Comparison of ENCODE assay signal across 20 mouse cellular contexts in the genomic region with DNA sequence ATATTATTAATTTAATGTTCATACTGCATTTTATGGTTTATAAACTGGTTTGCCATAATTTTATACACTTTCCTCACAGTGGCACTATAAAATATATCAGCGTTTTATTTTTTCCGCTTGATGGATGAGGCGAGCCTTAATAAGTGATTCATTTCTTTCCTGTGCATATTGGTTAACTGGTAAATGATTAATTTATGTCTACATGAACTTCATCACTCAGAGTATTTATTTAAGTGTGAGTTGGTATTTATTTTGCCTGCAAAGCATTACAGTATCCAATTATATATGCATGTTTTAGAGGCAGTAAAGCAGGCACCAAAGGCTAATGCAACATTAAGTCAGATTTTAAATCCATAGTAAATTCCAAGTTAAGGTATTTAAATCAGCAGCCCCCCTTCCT. TPM values are rescaled to one million over a fixed set of nuclear protein-coding genes. Genes with fewer than 3 reads are reported as not detected.
DNase-seq lines count a peak whose midpoint lies in the region; ATAC-seq and TF ChIP-seq lines count a peak whose summit lies in the region.
"Had no signal": no experiment of that assay in that cellular context is flagged by ENCODE, and none has a peak within 500 bp of the region (broad histone marks: within the 10 kb centered on the region; RNA-seq: fewer than 3 reads in every experiment).

No protein-coding gene starts in this region.

- no peak overlapping the region for H3K4me2 ChIP-seq in kidney, postnatal 0 days (ENCODE audit: low read length)
- H3K4me2 ChIP-seq in lung, postnatal 0 days (replicated peaks; ENCODE audit: low read depth, low read length), result no peak overlapping the region
- no peak overlapping the region for H3K4me2 ChIP-seq in stomach, embryonic 15.5 days
- H3K4me2 ChIP-seq in forebrain, embryonic 13.5 days, result no peak overlapping the region
- H3K4me2 ChIP-seq: limb, embryonic 15.5 days; midbrain, embryonic 11.5 days; neural tube, embryonic 12.5 days had no signal

- no peak overlapping the region for H3K4me3 ChIP-seq in kidney, postnatal 0 days (replicated peaks; ENCODE audit: low read depth, low read length)
- H3K4me3 ChIP-seq in lung, postnatal 0 days (ENCODE audit: low read depth, low read length), result no peak overlapping the region
- no peak overlapping the region for H3K4me3 ChIP-seq in stomach, embryonic 15.5 days (replicated peaks)
- H3K4me3 ChIP-seq in forebrain, embryonic 13.5 days, result no peak overlapping the region
- H3K4me3 ChIP-seq: erythroblast, embryonic 14.5 days; limb, embryonic 10.5 days; limb, embryonic 15.5 days; myocyte; neural tube, embryonic 12.5 days had no signal

- DNase-seq in kidney, postnatal 0 days (ENCODE audit: low spot score), result peak; percentile 57
- no peak for DNase-seq in kidney, postnatal 36 days
- DNase-seq in lung, postnatal 0 days (ENCODE audit: low spot score), result peak; percentile 68
- no peak for DNase-seq in lung, postnatal 36 days
- DNase-seq: adrenal gland, adult 8-10 months; cerebellum, adult 2 months; gastrocnemius, postnatal 10 days; lung, adult 2 months; right cerebral cortex, postnatal 4 days had no signal

- H3K27me3 ChIP-seq in kidney, postnatal 0 days (ENCODE audit: insufficient read depth, low read length), result no peaks in the 10 kb centered on the region
- H3K27me3 ChIP-seq in lung, postnatal 0 days (replicated peaks; ENCODE audit: insufficient read depth, low read length), result no peaks in the 10 kb centered on the region
- H3K27me3 ChIP-seq in stomach, embryonic 15.5 days (replicated peaks), result no peaks in the 10 kb centered on the region
- no peaks in the 10 kb centered on the region for H3K27me3 ChIP-seq in forebrain, embryonic 13.5 days
- H3K27me3 ChIP-seq: limb, embryonic 15.5 days; neural tube, embryonic 12.5 days had no signal

- H3K36me3 ChIP-seq in kidney, postnatal 0 days (ENCODE audit: insufficient read depth, low read length), result no peaks in the 10 kb centered on the region
- H3K36me3 ChIP-seq in lung, postnatal 0 days (ENCODE audit: insufficient read depth, low read length), result no peaks in the 10 kb centered on the region
- no peaks in the 10 kb centered on the region for H3K36me3 ChIP-seq in stomach, embryonic 15.5 days
- H3K36me3 ChIP-seq in forebrain, embryonic 13.5 days (ENCODE audit: poor library complexity, severe bottlenecking), result no peaks in the 10 kb centered on the region
- H3K36me3 ChIP-seq: limb, embryonic 10.5 days; limb, embryonic 15.5 days; neural tube, embryonic 12.5 days had no signal

- TF ChIP-seq CTCF in kidney, postnatal 0 days (IDR thresholded peaks at IDR 0.05; ENCODE audit: low read depth), result no peak
- TF ChIP-seq CTCF in lung, postnatal 0 days (IDR thresholded peaks at IDR 0.05), result no peak

- no peak for TF ChIP-seq EP300 in lung, postnatal 0 days (IDR thresholded peaks at IDR 0.05)

- no peaks in the 10 kb centered on the region for H3K4me1 ChIP-seq in kidney, postnatal 0 days (replicated peaks; ENCODE audit: insufficient read depth, low read length)
- H3K4me1 ChIP-seq in lung, postnatal 0 days (ENCODE audit: insufficient read depth, low read depth, low read length), result no peaks in the 10 kb centered on the region
- H3K4me1 ChIP-seq in stomach, embryonic 15.5 days, result no peaks in the 10 kb centered on the region
- no peaks in the 10 kb centered on the region for H3K4me1 ChIP-seq in forebrain, embryonic 13.5 days
- H3K4me1 ChIP-seq: limb, embryonic 10.5 days; limb, embryonic 15.5 days; neural tube, embryonic 12.5 days had no signal

- H3K9ac ChIP-seq in kidney, postnatal 0 days (ENCODE audit: low read depth, low read length), result no peak overlapping the region
- H3K9ac ChIP-seq in lung, postnatal 0 days (replicated peaks; ENCODE audit: low read depth), result no peak overlapping the region
- no peak overlapping the region for H3K9ac ChIP-seq in stomach, embryonic 15.5 days
- no peak overlapping the region for H3K9ac ChIP-seq in forebrain, embryonic 13.5 days
- H3K9ac ChIP-seq: forebrain, postnatal 0 days; limb, embryonic 15.5 days; neural tube, embryonic 12.5 days had no signal

- ATAC-seq in kidney, postnatal 0 days (replicated peaks; ENCODE audit: low FRiP score, low read depth), result peak; percentile 24; the same call in 1 of the 2 replicates
- no peak for ATAC-seq in lung, postnatal 0 days
- ATAC-seq in stomach, embryonic 15.5 days (ENCODE audit: insufficient read depth, low FRiP score, low read depth), result peak; percentile 71
- no peak for ATAC-seq in forebrain, embryonic 13.5 days
- ATAC-seq: activated CD4-positive, CD25-positive, alpha-beta regulatory T cell, adult 4 months; forebrain, postnatal 0 days; hindbrain, embryonic 16.5 days had no signal

- WGBS in kidney, postnatal 0 days, result 45% methylated on average over 3 of the region's 3 CpGs
- WGBS in lung, postnatal 0 days, result 54% methylated on average over 3 of the region's 3 CpGs
- 59% methylated on average over 3 of the region's 3 CpGs for WGBS in stomach, embryonic 15.5 days
- WGBS in forebrain, embryonic 13.5 days, result 94% methylated on average over 3 of the region's 3 CpGs

- H3K9me3 ChIP-seq in kidney, postnatal 0 days (replicated peaks; ENCODE audit: low read length), result no peaks in the 10 kb centered on the region
- H3K9me3 ChIP-seq in lung, postnatal 0 days (ENCODE audit: low read length), result no peaks in the 10 kb centered on the region
- no peaks in the 10 kb centered on the region for H3K9me3 ChIP-seq in stomach, embryonic 15.5 days
- no peaks in the 10 kb centered on the region for H3K9me3 ChIP-seq in forebrain, embryonic 13.5 days (replicated peaks)
- H3K9me3 ChIP-seq: limb, embryonic 10.5 days; limb, embryonic 15.5 days had no signal

- H3K27ac ChIP-seq in kidney, postnatal 0 days, result peak overlapping the region; percentile 60
- no peak overlapping the region for H3K27ac ChIP-seq in lung, postnatal 0 days (ENCODE audit: low read length)
- peak overlapping the region; percentile 57; the same call in 1 of the 2 replicates for H3K27ac ChIP-seq in stomach, embryonic 15.5 days
- no peak overlapping the region for H3K27ac ChIP-seq in forebrain, embryonic 13.5 days
- H3K27ac ChIP-seq: limb, embryonic 10.5 days; limb, embryonic 15.5 days; neural tube, embryonic 12.5 days had no signal

RNA-seq across cellular contexts. Expression of a gene that starts 14.6 kb away (rescaled TPM):
- 23.3 and 24.6 TPM in 2 replicates for polyA plus RNA-seq in kidney, postnatal 0 days (2015; fragmentation: Nextera tagmentation; extraction: Ambion mirVana)
- 12.7 and 15.2 TPM in 2 replicates for polyA plus RNA-seq in lung, postnatal 0 days (2015; fragmentation: Nextera tagmentation; extraction: Ambion mirVana)
- 28.6 and 33.0 TPM in 2 replicates for polyA plus RNA-seq in stomach, embryonic 15.5 days (2015; fragmentation: Nextera tagmentation; extraction: Ambion mirVana)
- polyA plus RNA-seq in forebrain, embryonic 13.5 days (2015; fragmentation: Nextera tagmentation; extraction: Ambion mirVana), result 13.4 and 16.4 TPM in 2 replicates
- polyA plus RNA-seq: activated CD4-positive, CD25-positive, alpha-beta regulatory T cell, adult 4 months had no signal

RNA-seq across cellular contexts. Expression of a gene that starts 47.1 kb away (rescaled TPM):
- 2.3 and 2.9 TPM in 2 replicates for polyA plus RNA-seq in kidney, postnatal 0 days (2015; fragmentation: Nextera tagmentation; extraction: Ambion mirVana)
- polyA plus RNA-seq in lung, postnatal 0 days (2015; fragmentation: Nextera tagmentation; extraction: Ambion mirVana), result 0.90 and 1.00 TPM in 2 replicates
- polyA plus RNA-seq in stomach, embryonic 15.5 days (2015; fragmentation: Nextera tagmentation; extraction: Ambion mirVana), result 2.7 TPM in 2 replicates
- 0.94 and 1.2 TPM in 2 replicates for polyA plus RNA-seq in forebrain, embryonic 13.5 days (2015; fragmentation: Nextera tagmentation; extraction: Ambion mirVana)
- polyA plus RNA-seq: activated CD4-positive, CD25-positive, alpha-beta regulatory T cell, adult 4 months; erythroblast, embryonic 14.5 days had no signal

Comparison
In these comparisons a context has a peak if more than half of its experiments do, and no peak if none do; other contexts are left out.
1. DNase-seq: peak in kidney, postnatal 0 days (single experiment) and lung, postnatal 0 days (single experiment); none in kidney, postnatal 36 days (0 of 2) and lung, postnatal 36 days (single experiment).
2. ATAC-seq: peak in kidney, postnatal 0 days (single experiment) and stomach, embryonic 15.5 days (single experiment); none in lung, postnatal 0 days (single experiment) and forebrain, embryonic 13.5 days (single experiment).
3. H3K27ac ChIP-seq: peak in kidney, postnatal 0 days (single experiment) and stomach, embryonic 15.5 days (single experiment); none in lung, postnatal 0 days (single experiment) and forebrain, embryonic 13.5 days (single experiment).